Mouse (Mus musculus): ENCODE results near the gene Mfsd2b. TPM values are rescaled to one million over a fixed set of nuclear protein-coding genes. Genes with fewer than 3 reads are reported as not detected.

Gene Mfsd2b
- polyA plus RNA-seq, 1 experiment from 2014 or later: 2.5 TPM

Other genes starting within 250 kb of the Mfsd2b start
- 0.77 and 1.1 TPM in 2 replicates for gene Fam228a, start 135.9 kb downstream of the Mfsd2b start, polyA plus RNA-seq (2015; fragmentation: Nextera tagmentation; extraction: Ambion mirVana)
- gene Pfn4, start 105.3 kb downstream of the Mfsd2b start, polyA plus RNA-seq (2015; fragmentation: Nextera tagmentation; extraction: Ambion mirVana): 14.2 and 15.5 TPM in 2 replicates
- gene Fam228b, start 105.1 kb downstream of the Mfsd2b start, polyA plus RNA-seq (2015; fragmentation: Nextera tagmentation; extraction: Ambion mirVana): 6.6 and 7.0 TPM in 2 replicates
- 163 and 189 TPM in 2 replicates for gene Sf3b6, start 56.8 kb downstream of the Mfsd2b start, polyA plus RNA-seq (2015; fragmentation: Nextera tagmentation; extraction: Ambion mirVana)
- gene Fkbp1b, start 32.8 kb downstream of the Mfsd2b start, polyA plus RNA-seq (2015; fragmentation: Nextera tagmentation; extraction: Ambion mirVana): 64.0 and 80.0 TPM in 2 replicates
- 12.4 and 14.6 TPM in 2 replicates for gene Wdcp, start 31.1 kb downstream of the Mfsd2b start, polyA plus RNA-seq (2015; fragmentation: Nextera tagmentation; extraction: Ambion mirVana)
- 43.1 and 47.5 TPM in 2 replicates for gene Ubxn2a, start 33.3 kb upstream of the Mfsd2b start, polyA plus RNA-seq (2015; fragmentation: Nextera tagmentation; extraction: Ambion mirVana)
- 5.9 and 6.7 TPM in 2 replicates for gene Atad2b, start 43.0 kb upstream of the Mfsd2b start, polyA plus RNA-seq (2015; fragmentation: Nextera tagmentation; extraction: Ambion mirVana)